Mouse (Mus musculus): ENCODE results near the gene Pfdn6. TPM values are rescaled to one million over a fixed set of nuclear protein-coding genes. Genes with fewer than 3 reads are reported as not detected.
"Not testable (repeated sequence)": the region's sequence is repeated elsewhere in the genome, so short reads cannot be mapped to it uniquely, and the experiment has no call there.

Pfdn6 gene
- not detected in 2 replicates for polyA plus RNA-seq (2012; ENCODE audit: insufficient read depth, insufficient read length, low replicate concordance, missing spikeins)

DNA sequence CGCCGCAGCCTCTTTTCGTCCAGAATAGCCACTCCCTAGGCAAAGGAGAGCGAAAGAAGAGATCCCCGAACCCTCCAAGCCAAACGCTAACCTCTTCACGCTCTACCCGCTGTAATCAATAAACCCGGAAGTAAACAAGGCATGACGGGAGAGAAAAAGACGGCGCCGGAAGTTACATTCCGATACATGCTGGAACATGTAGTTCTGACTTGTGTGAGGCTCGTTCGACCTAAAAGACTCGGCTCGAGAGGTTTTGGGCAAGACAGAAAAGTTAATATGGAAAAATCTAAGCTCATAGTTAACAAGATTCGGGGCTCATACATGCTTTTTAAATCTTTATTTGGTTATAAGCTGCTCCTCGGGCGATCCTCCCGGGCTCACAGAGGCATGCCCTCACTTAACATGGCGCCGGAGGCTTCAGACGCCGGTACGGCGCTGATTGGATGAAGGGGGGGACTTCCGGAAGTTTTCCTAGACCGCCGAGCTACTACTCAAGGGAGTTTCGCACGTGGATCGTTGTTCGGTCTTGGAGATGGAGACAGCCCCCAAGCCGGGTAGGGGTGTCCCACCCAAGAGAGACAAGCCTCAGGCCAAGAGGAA lies at the start of gene Pfdn6, which contains the start of gene Wdr46:
Gene Pfdn6, minus strand, starts transcription at position 138 of the 600 bp plus-strand sequence.
Gene Wdr46, plus strand, starts transcription at position 455 of the 600 bp plus-strand sequence.
- WGBS = under 1% methylated on average over 36 of the region's 36 CpGs
- H3K27ac ChIP-seq (ENCODE audit: insufficient read depth, low read depth, low read length) = peak within 1 kb of the TSS; percentile 40; the same call in 1 of the 2 replicates

DNA sequence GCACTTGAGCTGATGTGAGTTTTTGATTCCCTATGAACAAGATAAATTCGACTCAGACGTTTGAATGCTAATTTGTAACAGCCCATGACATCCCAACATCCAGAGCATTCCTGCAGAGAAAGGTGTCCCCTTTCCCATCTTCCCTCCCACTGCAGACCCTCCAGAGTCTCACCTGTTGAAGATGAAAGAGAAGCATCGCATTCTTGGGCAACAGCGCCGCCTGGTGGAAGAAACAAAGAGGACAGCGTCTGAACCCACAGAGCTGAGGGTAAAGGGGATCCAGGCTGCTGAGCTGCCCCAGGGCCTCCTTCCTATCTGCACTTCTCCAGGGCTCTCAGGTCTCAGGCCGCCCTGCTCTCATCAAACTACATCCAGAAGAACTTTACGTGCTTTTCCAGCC lies 42.0 kb upstream of the Pfdn6 start:
- H3K27ac ChIP-seq (ENCODE audit: insufficient read depth, low read depth, low read length); H3K4me3 ChIP-seq (ENCODE audit: insufficient read depth, low read depth, low read length): not testable (repeated sequence)
- H3K4me1 ChIP-seq (ENCODE audit: control insufficient read depth, insufficient read depth, low read length) = peaks cover 23% of the 10 kb centered on the region
- peak; percentile 69 for TF ChIP-seq CTCF (IDR thresholded peaks at IDR 0.05; ENCODE audit: insufficient read depth, low read depth, low read length)
- WGBS = 8% methylated on average over 8 of the region's 8 CpGs

More for the DNA sequence above, at the start of gene Pfdn6, which contains the start of gene Wdr46:
- Histone ChIP-seq H3K4me1 (ENCODE audit: control insufficient read depth, insufficient read depth, low read length) (peaks cover 20% of the 10 kb centered on the region), H3K4me3 (ENCODE audit: insufficient read depth, low read depth, low read length) (peak within 1 kb of the TSS; percentile 77)
- TF ChIP-seq CTCF (IDR thresholded peaks at IDR 0.05; ENCODE audit: insufficient read depth, low read depth, low read length) (no peak), POLR2A (IDR thresholded peaks at IDR 0.05; ENCODE audit: insufficient read depth, low read depth, low read length) (peak; percentile 42; the same call in 1 of the 2 replicates)

DNA sequence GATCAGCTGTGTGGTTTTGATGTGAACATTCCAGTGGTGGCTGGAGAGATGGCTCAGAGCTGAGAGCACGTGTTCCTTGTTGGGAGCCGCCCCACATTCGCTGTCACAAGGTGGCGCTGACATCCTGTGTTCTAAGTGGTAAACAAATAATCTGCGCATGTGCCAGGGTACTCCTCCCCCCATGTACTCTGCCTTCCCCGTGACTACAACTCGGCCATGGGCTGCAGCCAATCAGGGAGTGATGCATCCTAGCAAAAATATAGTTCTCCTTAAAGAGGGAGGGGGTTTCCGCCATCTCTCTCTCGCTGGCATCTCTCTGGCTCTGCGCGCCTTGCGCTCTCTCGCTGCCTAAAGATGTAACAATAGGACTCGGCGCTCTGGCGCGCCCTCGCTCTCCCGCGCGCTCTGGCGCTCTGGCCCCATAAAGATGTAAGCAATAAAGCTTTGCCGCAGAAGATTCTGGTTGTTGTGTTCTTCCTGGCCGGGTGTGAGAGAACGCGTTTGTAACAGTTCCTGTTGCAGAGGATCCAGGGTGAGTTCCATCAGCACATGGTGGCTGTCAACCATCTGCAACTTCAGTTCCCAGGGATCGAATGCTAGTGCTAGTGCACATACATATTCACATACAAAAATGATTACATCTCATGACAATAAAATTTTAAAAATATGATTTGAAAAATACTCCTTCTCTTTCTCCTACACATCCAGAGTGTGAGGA lies 41.2 kb upstream of the Pfdn6 start:
- Histone ChIP-seq H3K27ac (ENCODE audit: insufficient read depth, low read depth, low read length) (peak overlapping the region; percentile 82), H3K4me3 (ENCODE audit: insufficient read depth, low read depth, low read length) (peak overlapping the region; percentile 57), H3K4me1 (ENCODE audit: control insufficient read depth, insufficient read depth, low read length) (peaks cover 23% of the 10 kb centered on the region)
- WGBS = under 1% methylated on average over 27 of the region's 27 CpGs
- peak; percentile 68; the same call in 1 of the 2 replicates for TF ChIP-seq POLR2A (IDR thresholded peaks at IDR 0.05; ENCODE audit: insufficient read depth, low read depth, low read length)

- H3K4me3 ChIP-seq (ENCODE audit: insufficient read depth, low read depth, low read length) = no peak overlapping the region
- 77% methylated on average over 19 of the region's 19 CpGs for WGBS
- peak overlapping the region; percentile 82 for H3K27ac ChIP-seq (ENCODE audit: insufficient read depth, low read depth, low read length)
- TF ChIP-seq POLR2A (IDR thresholded peaks at IDR 0.05; ENCODE audit: insufficient read depth, low read depth, low read length) = no peak
- no peak for TF ChIP-seq CTCF (IDR thresholded peaks at IDR 0.05; ENCODE audit: insufficient read depth, low read depth, low read length)
- peaks cover 23% of the 10 kb centered on the region for H3K4me1 ChIP-seq (ENCODE audit: control insufficient read depth, insufficient read depth, low read length)
Measured at GRCm38 (mm10) chr17:33980181-33981035, 40.3 kb upstream of the Pfdn6 start.

DNA sequence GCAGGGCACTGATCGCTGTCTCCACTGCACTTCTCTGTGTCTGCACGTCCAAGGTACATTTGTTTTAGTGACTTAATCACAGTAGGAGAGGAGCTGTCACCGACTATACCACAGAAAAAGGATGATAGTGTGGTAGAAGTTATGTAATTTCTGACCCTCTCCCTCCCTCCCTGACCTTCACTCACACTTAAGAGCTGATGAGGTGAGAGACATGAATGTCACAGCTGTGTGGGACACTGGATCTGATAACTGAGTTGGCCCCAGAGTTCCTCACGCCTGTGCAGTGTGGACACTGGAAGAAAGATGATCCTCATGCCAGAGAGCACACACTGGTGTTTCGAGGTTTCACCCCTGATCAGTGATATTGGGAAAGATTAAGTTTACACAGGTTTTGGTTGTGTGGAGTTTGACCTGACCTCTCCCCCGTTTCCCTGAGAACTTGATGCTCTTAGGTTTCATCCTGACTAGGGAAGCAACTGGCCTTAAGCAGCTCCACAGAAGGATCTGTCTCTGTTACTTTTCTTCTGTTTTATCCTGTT lies 39.4 kb upstream of the Pfdn6 start:
- WGBS = 84% methylated on average over 6 of the region's 6 CpGs

GRCm38 (mm10) chr17:33978631-33979031 lies 38.5 kb upstream of the Pfdn6 start:
- Histone ChIP-seq H3K27ac (ENCODE audit: insufficient read depth, low read depth, low read length) (no peak overlapping the region), H3K4me3 (ENCODE audit: insufficient read depth, low read depth, low read length) (peak overlapping the region; percentile 62), H3K4me1 (ENCODE audit: control insufficient read depth, insufficient read depth, low read length) (peaks cover 23% of the 10 kb centered on the region)
- peak; percentile 39 for TF ChIP-seq POLR2A (IDR thresholded peaks at IDR 0.05; ENCODE audit: insufficient read depth, low read depth, low read length)
- no peak for TF ChIP-seq CTCF (IDR thresholded peaks at IDR 0.05; ENCODE audit: insufficient read depth, low read depth, low read length)
- WGBS = 4% methylated on average over 17 of the region's 17 CpGs

More for the DNA sequence above, 39.4 kb upstream of the Pfdn6 start:
- Histone ChIP-seq H3K27ac (ENCODE audit: insufficient read depth, low read depth, low read length) (no peak overlapping the region), H3K4me3 (ENCODE audit: insufficient read depth, low read depth, low read length) (no peak overlapping the region), H3K4me1 (ENCODE audit: control insufficient read depth, insufficient read depth, low read length) (peaks cover 23% of the 10 kb centered on the region)
- no peak for TF ChIP-seq POLR2A (IDR thresholded peaks at IDR 0.05; ENCODE audit: insufficient read depth, low read depth, low read length)
- TF ChIP-seq CTCF (IDR thresholded peaks at IDR 0.05; ENCODE audit: insufficient read depth, low read depth, low read length) = no peak

- 2% methylated on average over 57 of the region's 57 CpGs for WGBS
- no peak overlapping the region for H3K27ac ChIP-seq (ENCODE audit: insufficient read depth, low read depth, low read length)
- TF ChIP-seq POLR2A (IDR thresholded peaks at IDR 0.05; ENCODE audit: insufficient read depth, low read depth, low read length) = no peak
- no peak for TF ChIP-seq CTCF (IDR thresholded peaks at IDR 0.05; ENCODE audit: insufficient read depth, low read depth, low read length)
- peaks cover 23% of the 10 kb centered on the region for H3K4me1 ChIP-seq (ENCODE audit: control insufficient read depth, insufficient read depth, low read length)
- H3K4me3 ChIP-seq (ENCODE audit: insufficient read depth, low read depth, low read length) = peak overlapping the region; percentile 62
Measured at GRCm38 (mm10) chr17:33977861-33978557, 37.9 kb upstream of the Pfdn6 start.

GRCm38 (mm10) chr17:33973572-33973971 lies 33.4 kb upstream of the Pfdn6 start:
- Histone ChIP-seq H3K4me3 (ENCODE audit: insufficient read depth, low read depth, low read length) (no peak overlapping the region), H3K27ac (ENCODE audit: insufficient read depth, low read depth, low read length) (no peak overlapping the region), H3K4me1 (ENCODE audit: control insufficient read depth, insufficient read depth, low read length) (peaks cover 11% of the 10 kb centered on the region)
- 65% methylated on average over 3 of the region's 3 CpGs for WGBS
- TF ChIP-seq CTCF (IDR thresholded peaks at IDR 0.05; ENCODE audit: insufficient read depth, low read depth, low read length) = no peak
- TF ChIP-seq POLR2A (IDR thresholded peaks at IDR 0.05; ENCODE audit: insufficient read depth, low read depth, low read length) = no peak
